Mouse (Mus musculus) hindbrain, postnatal 0 days (tissue): ENCODE measurements around the gene Serpina1c. TPM values are rescaled to one million over a fixed set of nuclear protein-coding genes. Genes with fewer than 3 reads are reported as not detected.
"Not testable (repeated sequence)": the region's sequence is repeated elsewhere in the genome, so short reads cannot be mapped to it uniquely, and the experiment has no call there.

ENCODE experiments used
- ATAC-seq: fragments of 200-750 bp; cut with Nextera tagmentation; 2 replicates; pipeline ENCODE4 v1.8.0; 2017; ENCODE audit warnings: mild to moderate bottlenecking, moderate TSS enrichment, moderate library complexity
- DNase-seq: peaks from one replicate; pipeline ENCODE4 v3.0.0-alpha.2; 2015; ENCODE audit warnings: low spot score
- H3K27ac ChIP-seq: fragments of 300-500 bp; sonication (generic); 2 replicates; pipeline ENCODE4 v1.5.1; 2014; ENCODE audit warnings: mild to moderate bottlenecking
- H3K27me3 ChIP-seq: fragments of 300-500 bp; sonication (generic); 2 replicates; pipeline ENCODE4 v1.6.1; 2014; ENCODE audit warnings: low read length, mixed read lengths; ENCODE audit not compliant: insufficient read depth
- H3K36me3 ChIP-seq: fragments of 300-500 bp; sonication (generic); 2 replicates; pipeline ENCODE4 v1.6.1; 2014; ENCODE audit warnings: low read length, mixed read lengths; ENCODE audit not compliant: insufficient read depth
- H3K4me1 ChIP-seq: fragments of 300-500 bp; sonication (generic); 2 replicates; pipeline ENCODE4 v1.6.1; 2014; ENCODE audit warnings: antibody characterized with exemption, low read length, mixed read lengths; ENCODE audit not compliant: insufficient read depth
- H3K4me2 ChIP-seq: fragments of 300-500 bp; sonication (generic); 2 replicates; pipeline ENCODE4 v1.6.1; 2014; ENCODE audit warnings: low read depth, mild to moderate bottlenecking, low read length, moderate library complexity, mixed read lengths
- H3K4me3 ChIP-seq: fragments of 300-500 bp; sonication (generic); 2 replicates; pipeline ENCODE4 v1.5.1; 2014; ENCODE audit warnings: low read length
- H3K9ac ChIP-seq: fragments of 300-500 bp; sonication (generic); replicated peaks from 2 replicates; pipeline ENCODE4 v1.6.1; 2014; ENCODE audit warnings: mild to moderate bottlenecking, low read length, moderate library complexity, mixed read lengths
- H3K9me3 ChIP-seq: fragments of 300-500 bp; sonication (generic); 2 replicates; pipeline ENCODE4 v1.6.1; 2016; ENCODE audit warnings: low read length, mixed read lengths
- CTCF ChIP-seq: IDR thresholded peaks from 2 replicates; pipeline ENCODE4 v1.5.1; 2016; ENCODE audit warnings: antibody characterized with exemption, control low read depth, low read depth
- WGBS: fragments of 180-500 bp; shearing (Covaris S2); extraction: QIAGEN DNeasy Blood & Tissue Kit; methylation state at CpG from one replicate; pipeline ENCODE4 v1.1.7; 2014; 5-methylcytosine and 5-hydroxymethylcytosine counted together
- polyA plus RNA-seq: library from polyadenylated mRNA; unstranded; fragments of >200 nt; fragmentation: Nextera tagmentation; extraction: Ambion mirVana; gene quantifications from 2 replicates; pipeline ENCODE4 v1.2.1, GENCODE M21; 2015
- total RNA-seq: library from RNA; depleted of rRNA; stranded (reverse); fragments of >200 nt; gene quantifications from 2 replicates; pipeline ENCODE4 v1.2.3, GENCODE M21; 2014; rRNA removed

Serpina1c gene
- total RNA-seq (not detected in 2 replicates), polyA plus RNA-seq (not detected in 2 replicates)

DNA sequence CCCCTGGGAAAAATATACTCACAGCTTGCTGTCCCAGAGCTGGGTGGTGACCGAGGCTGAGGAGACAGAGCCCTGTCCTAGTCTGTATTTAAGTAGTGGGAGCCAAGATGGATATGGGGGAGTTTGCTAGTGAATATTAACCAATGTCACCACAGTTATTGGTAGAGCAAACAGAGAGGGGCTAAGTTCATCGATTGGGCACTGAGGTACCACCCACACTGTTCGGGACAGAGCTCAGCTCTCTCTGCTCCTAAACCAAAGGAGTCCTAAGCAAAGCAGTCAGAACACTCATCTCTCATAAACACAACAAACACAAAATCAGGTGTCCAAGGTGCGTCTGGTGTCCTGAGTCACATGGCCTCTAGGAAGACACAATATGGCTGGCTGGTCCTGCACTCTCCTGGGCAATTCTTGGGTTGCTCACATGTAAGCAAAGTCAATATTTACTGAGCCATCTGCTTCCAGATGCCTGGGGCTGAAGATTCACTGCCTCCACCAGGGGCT lies at the start of gene Serpina1c:
TSS of gene Serpina1c (minus strand) at position 51 of the 504 bp plus-strand sequence.
- not testable (repeated sequence) for H3K9me3 ChIP-seq

DNA sequence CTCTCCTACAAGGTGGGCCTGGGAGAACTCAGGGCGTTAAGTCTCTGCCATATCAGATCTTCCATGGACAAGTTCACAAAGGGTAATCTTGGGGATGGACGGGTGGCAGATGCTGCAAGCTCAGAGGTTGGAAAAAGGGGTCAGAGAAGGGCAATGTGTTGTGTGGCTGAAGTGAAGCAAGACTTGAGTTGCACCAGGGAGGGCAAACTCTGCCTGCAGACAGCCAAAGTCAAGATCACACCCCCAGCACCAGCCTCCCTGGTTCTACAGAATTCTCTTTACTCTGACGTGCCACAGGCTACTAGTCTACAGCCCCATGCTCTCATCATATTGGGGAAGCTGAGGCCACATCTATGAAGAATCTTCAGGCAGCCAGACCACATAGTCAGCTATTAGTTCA lies 48.3 kb upstream of the Serpina1c start:
- not testable (repeated sequence) for ATAC-seq, DNase-seq, H3K4me3 ChIP-seq, H3K36me3 ChIP-seq, H3K27me3 ChIP-seq, H3K4me2 ChIP-seq, H3K4me1 ChIP-seq, H3K27ac ChIP-seq, H3K9me3 ChIP-seq, H3K9ac ChIP-seq
- 79% methylated on average over 3 of the region's 3 CpGs for WGBS

More for the DNA sequence above, at the start of gene Serpina1c:
- H3K4me2 ChIP-seq, H3K4me1 ChIP-seq, H3K27me3 ChIP-seq, H3K4me3 ChIP-seq, DNase-seq, H3K27ac ChIP-seq, ATAC-seq, H3K36me3 ChIP-seq, H3K9ac ChIP-seq: not testable (repeated sequence)
- 80% methylated on average over 4 of the region's 4 CpGs for WGBS

DNA sequence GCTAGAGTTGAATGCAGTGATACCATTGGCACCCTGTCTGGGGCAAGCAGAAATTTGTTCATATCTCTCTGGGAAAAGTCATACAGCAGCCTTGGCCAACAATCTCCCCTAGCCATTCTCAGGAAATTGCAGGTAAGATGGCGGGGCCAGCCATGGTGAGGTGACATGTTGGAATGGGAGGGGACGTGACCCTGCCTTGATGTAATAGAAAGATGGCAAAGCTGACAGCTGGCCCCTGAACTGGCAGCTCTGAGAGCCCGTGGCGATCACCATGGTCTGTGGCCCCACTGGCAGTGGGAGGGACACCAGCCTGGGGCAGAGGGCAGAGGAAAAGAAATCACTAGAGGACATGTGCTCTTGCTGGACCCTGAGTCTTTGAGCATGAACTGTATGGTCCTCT lies 41.6 kb upstream of the Serpina1c start:
- no peak for TF ChIP-seq CTCF
- Histone ChIP-seq H3K9me3 (no peaks in the 10 kb centered on the region), H3K27ac (no peak overlapping the region), H3K36me3 (no peaks in the 10 kb centered on the region), H3K9ac (no peak overlapping the region), H3K4me3 (no peak overlapping the region), H3K27me3 (no peaks in the 10 kb centered on the region), H3K4me1 (no peaks in the 10 kb centered on the region), H3K4me2 (no peak overlapping the region)
- no peak for DNase-seq
- WGBS = 89% methylated on average over 4 of the region's 4 CpGs
- ATAC-seq = no peak

DNA sequence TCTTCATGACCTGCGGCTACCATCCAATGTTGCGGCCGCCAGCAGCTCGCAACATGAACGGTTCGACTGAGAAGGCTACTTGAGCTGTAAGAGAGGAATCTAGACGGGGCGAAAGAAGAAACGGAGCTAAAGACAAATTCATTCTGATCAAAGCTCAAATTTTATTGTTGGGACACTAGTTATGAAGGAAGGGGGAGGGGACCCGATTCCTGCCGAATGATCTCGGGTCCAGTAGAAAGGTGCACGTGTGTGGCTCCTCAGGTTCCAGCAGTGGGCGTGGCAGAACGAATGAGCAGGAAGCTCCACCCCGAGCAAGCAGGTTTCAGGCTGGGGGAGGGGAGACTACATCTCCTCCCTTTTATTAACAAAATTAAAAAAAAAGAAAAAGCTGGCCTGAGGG lies 4.5 kb upstream of the Serpina1c start:
- not testable (repeated sequence) for H3K9ac ChIP-seq, H3K4me2 ChIP-seq, H3K4me3 ChIP-seq, H3K9me3 ChIP-seq, H3K4me1 ChIP-seq, ATAC-seq, H3K27me3 ChIP-seq, H3K36me3 ChIP-seq, H3K27ac ChIP-seq, DNase-seq
- 96% methylated on average over 10 of the region's 16 CpGs for WGBS

DNA sequence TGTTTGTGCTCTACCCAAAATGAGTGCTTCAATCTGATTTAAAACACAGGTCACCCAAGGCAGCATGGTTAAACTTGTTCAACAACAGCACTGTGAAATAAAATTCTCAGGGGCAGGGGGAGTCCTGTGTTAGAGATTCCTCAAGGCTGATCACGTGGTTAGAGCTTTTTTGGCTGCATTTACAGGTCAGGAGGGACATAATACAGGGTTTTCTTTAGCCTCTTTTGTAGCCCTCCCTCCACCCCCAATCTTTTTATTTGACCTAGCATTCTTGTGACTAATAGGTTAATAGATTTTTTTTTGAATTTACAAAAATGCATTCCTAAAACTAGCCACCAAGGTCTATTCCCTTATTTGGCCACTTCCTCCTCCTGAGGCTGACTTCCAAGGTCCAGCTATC lies 3.1 kb upstream of the Serpina1c start:
- H3K27me3 ChIP-seq, H3K4me2 ChIP-seq, H3K36me3 ChIP-seq, ATAC-seq, H3K9ac ChIP-seq, H3K4me3 ChIP-seq, H3K4me1 ChIP-seq, H3K9me3 ChIP-seq, H3K27ac ChIP-seq, DNase-seq: not testable (repeated sequence)
- WGBS = 40% methylated on average over 1 of the region's 1 CpGs

DNA sequence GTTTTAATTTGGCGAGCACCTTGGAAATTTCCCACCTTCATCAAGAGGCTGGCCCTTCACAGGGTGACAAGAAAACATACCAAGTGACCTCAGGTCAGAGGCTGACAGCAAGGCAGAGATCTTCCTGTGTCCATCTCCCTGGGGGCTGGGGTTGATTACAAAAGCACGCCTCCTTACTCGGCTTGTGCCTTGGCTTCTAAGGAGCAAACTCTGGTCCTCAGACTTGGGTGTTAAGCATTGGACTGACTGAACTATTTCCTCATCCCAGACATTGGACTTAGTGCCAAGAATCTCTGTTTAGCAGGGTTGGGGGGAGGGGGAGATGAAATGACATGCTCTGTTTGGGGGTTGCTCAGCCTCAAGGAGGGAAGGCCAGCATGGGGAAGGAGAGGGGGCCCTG lies 2.8 kb downstream of the Serpina1c start:
- not testable (repeated sequence) for H3K36me3 ChIP-seq, DNase-seq, H3K9me3 ChIP-seq, H3K9ac ChIP-seq, H3K27me3 ChIP-seq, H3K4me1 ChIP-seq, H3K27ac ChIP-seq, H3K4me2 ChIP-seq, ATAC-seq, H3K4me3 ChIP-seq
- 90% methylated on average over 3 of the region's 3 CpGs for WGBS

DNA sequence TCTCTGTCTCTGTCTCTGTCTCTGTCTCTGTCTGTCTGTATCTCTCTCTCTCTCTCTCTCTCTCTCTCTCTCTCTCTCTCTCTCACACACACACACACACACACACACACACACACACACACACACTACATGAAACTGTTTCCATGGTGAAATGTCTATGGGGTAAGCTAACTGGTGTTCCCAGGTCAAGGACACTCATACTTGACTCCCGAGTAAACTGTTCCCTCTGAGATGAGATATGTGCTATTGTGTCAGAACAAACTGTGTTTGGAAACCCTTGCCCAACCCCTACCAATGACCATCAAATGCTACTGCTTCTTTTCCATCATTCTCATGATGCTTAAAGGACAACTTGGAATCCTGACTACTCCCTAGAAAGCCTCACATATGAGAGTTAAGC lies 37.8 kb downstream of the Serpina1c start:
- H3K9ac ChIP-seq, DNase-seq, H3K9me3 ChIP-seq, H3K4me1 ChIP-seq, H3K27me3 ChIP-seq, H3K4me2 ChIP-seq, H3K36me3 ChIP-seq, H3K27ac ChIP-seq, ATAC-seq, H3K4me3 ChIP-seq: not testable (repeated sequence)
- 86% methylated on average over 1 of the region's 1 CpGs for whole genome bisulfite sequencing

DNA sequence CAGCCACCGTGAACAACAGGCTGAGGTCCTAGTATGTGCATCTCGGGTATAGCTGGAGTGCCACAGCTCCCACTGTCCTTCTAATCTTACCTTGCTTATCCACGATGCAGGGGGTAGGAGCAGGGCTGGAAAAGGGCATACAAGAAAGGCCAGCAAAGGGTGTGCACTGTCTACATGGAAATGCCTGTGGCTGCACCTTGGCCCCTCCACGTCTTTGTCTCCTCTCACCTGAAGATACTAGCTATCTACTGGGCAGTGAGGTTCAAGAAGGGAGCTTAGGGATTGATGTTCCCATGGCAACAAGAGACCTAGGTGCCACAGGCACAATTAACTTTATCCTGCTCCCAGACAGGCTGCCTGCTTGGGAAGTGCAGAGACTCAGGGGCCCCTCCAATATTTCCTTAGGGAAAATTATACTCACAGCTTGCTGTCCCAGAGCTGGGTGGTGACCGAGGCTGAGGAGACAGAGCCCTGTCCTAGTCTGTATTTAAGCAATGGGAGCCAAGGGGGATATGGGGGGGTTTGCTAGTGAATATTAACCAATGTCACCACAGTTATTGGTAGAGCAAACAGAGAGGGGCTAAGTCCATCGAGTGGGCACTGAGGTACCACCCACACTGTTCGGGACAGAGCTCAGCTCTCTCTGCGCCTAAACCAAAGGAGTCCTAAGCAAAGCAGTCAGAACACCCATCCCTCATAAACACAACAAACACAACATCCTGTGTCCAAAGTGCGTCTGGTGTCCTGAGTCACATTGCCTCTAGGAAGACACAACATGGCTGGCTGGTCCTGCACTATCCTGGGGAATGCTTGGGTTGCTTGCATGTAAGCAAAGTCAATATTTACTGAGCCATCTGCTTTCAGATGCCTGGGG lies 41.3 kb downstream of the Serpina1c start, which contains the start of gene Serpina1a:
TSS of gene Serpina1a (minus strand) at position 462 of the 874 bp plus-strand sequence.
- WGBS = 84% methylated on average over 9 of the region's 9 CpGs
- H3K4me2 ChIP-seq = not testable (repeated sequence)

More for the DNA sequence above, 41.3 kb downstream of the Serpina1c start, which contains the start of gene Serpina1a:
- not testable (repeated sequence) for H3K4me3 ChIP-seq, H3K27ac ChIP-seq, DNase-seq, H3K4me1 ChIP-seq, H3K9ac ChIP-seq, H3K9me3 ChIP-seq, H3K36me3 ChIP-seq, H3K27me3 ChIP-seq, ATAC-seq
